In genomic region chr4:69973566-69973965, GRCm38 (mm10) we compare ENCODE assay signal across 19 mouse cellular contexts.
DNase-seq lines count a peak whose midpoint lies in the region; ATAC-seq and TF ChIP-seq lines count a peak whose summit lies in the region.
"Had no signal": no experiment of that assay in that cellular context is flagged by ENCODE, and none has a peak within 500 bp of the region (broad histone marks: within the 10 kb centered on the region; RNA-seq: fewer than 3 reads in every experiment).

No protein-coding gene starts in this region.

- no peaks in the 10 kb centered on the region; the same call in 1 of the 2 replicates for H3K4me1 ChIP-seq in forebrain, embryonic 12.5 days
- H3K4me1 ChIP-seq in forebrain, embryonic 15.5 days, result 0 out of 2 replicates have a peak, but pooled peaks cover 3% of the 10 kb centered on the region
- 0 out of 2 replicates have a peak, but pooled peaks cover 6% of the 10 kb centered on the region for H3K4me1 ChIP-seq in midbrain, embryonic 13.5 days (replicated peaks)
- no peaks in the 10 kb centered on the region for H3K4me1 ChIP-seq in midbrain, postnatal 0 days (ENCODE audit: insufficient read depth, low read length)
- H3K4me1 ChIP-seq: embryonic facial prominence, embryonic 13.5 days; heart, embryonic 12.5 days had no signal

- ATAC-seq in forebrain, embryonic 12.5 days (ENCODE audit: low FRiP score), result peak; percentile 24; the same call in 1 of the 2 replicates
- no peak for ATAC-seq in forebrain, embryonic 15.5 days (replicated peaks)
- ATAC-seq in midbrain, embryonic 13.5 days, result peak; percentile 56
- ATAC-seq in midbrain, postnatal 0 days (ENCODE audit: low FRiP score), result no peak
- ATAC-seq: hindbrain, embryonic 16.5 days; inflammation-experienced regulatory T-cells, adult 6 months; intestine, postnatal 0 days; Patski had no signal

- no peak overlapping the region for H3K9ac ChIP-seq in forebrain, embryonic 12.5 days
- H3K9ac ChIP-seq in forebrain, embryonic 15.5 days (replicated peaks), result no peak overlapping the region
- no peak overlapping the region for H3K9ac ChIP-seq in midbrain, embryonic 13.5 days (replicated peaks)
- H3K9ac ChIP-seq in midbrain, postnatal 0 days (replicated peaks; ENCODE audit: low read length, poor library complexity, severe bottlenecking), result no peak overlapping the region
- H3K9ac ChIP-seq: embryonic facial prominence, embryonic 13.5 days; heart, embryonic 12.5 days had no signal

- H3K9me3 ChIP-seq in forebrain, embryonic 12.5 days, result peaks cover 3% of the 10 kb centered on the region; the same call in 1 of the 2 replicates
- no peaks in the 10 kb centered on the region for H3K9me3 ChIP-seq in forebrain, embryonic 15.5 days
- H3K9me3 ChIP-seq in midbrain, embryonic 13.5 days, result no peaks in the 10 kb centered on the region
- H3K9me3 ChIP-seq in midbrain, postnatal 0 days (ENCODE audit: low read length), result no peaks in the 10 kb centered on the region
- H3K9me3 ChIP-seq: embryonic facial prominence, embryonic 13.5 days had no signal

- no peak for DNase-seq in midbrain, postnatal 0 days (ENCODE audit: low spot score)
- peak; percentile 49 for DNase-seq in brain, embryonic 14.5 days (ENCODE audit: low read depth)
- no peak for DNase-seq in cerebellum, adult 9-10 months
- DNase-seq: adrenal gland, adult 2 months; adrenal gland, postnatal 25 days; cerebellum, adult 2 months; cerebellum, postnatal 14 days; gastrocnemius, postnatal 14 days; heart, postnatal 36 days had no signal

- TF ChIP-seq POLR2A in brain, embryonic 14.5 days (IDR thresholded peaks at IDR 0.05; ENCODE audit: borderline replicate concordance, extremely low read depth, insufficient read depth, insufficient read length, poor library complexity, severe bottlenecking), result no peak

- H3K4me2 ChIP-seq in forebrain, embryonic 12.5 days, result no peak overlapping the region
- no peak overlapping the region for H3K4me2 ChIP-seq in forebrain, embryonic 15.5 days (replicated peaks)
- no peak overlapping the region for H3K4me2 ChIP-seq in midbrain, embryonic 13.5 days (replicated peaks)
- no peak overlapping the region for H3K4me2 ChIP-seq in midbrain, postnatal 0 days (ENCODE audit: low read depth, low read length, poor library complexity, severe bottlenecking)
- H3K4me2 ChIP-seq: embryonic facial prominence, embryonic 13.5 days; heart, embryonic 12.5 days had no signal

- WGBS in forebrain, embryonic 12.5 days, result 18% methylated on average over 6 of the region's 6 CpGs
- 15% methylated on average over 6 of the region's 6 CpGs for WGBS in forebrain, embryonic 15.5 days
- WGBS in midbrain, embryonic 13.5 days, result 46% methylated on average over 6 of the region's 6 CpGs
- WGBS in midbrain, postnatal 0 days, result 50% methylated on average over 6 of the region's 6 CpGs

- H3K4me3 ChIP-seq in forebrain, embryonic 12.5 days (replicated peaks), result no peak overlapping the region
- no peak overlapping the region for H3K4me3 ChIP-seq in forebrain, embryonic 15.5 days
- H3K4me3 ChIP-seq in midbrain, embryonic 13.5 days (replicated peaks), result no peak overlapping the region
- H3K4me3 ChIP-seq in midbrain, postnatal 0 days (ENCODE audit: low read depth, low read length), result no peak overlapping the region
- H3K4me3 ChIP-seq: embryonic facial prominence, embryonic 13.5 days; heart, embryonic 12.5 days had no signal

- H3K27ac ChIP-seq in forebrain, embryonic 12.5 days, result no peak overlapping the region
- H3K27ac ChIP-seq in forebrain, embryonic 15.5 days (replicated peaks), result no peak overlapping the region
- H3K27ac ChIP-seq in midbrain, embryonic 13.5 days, result no peak overlapping the region
- H3K27ac ChIP-seq in midbrain, postnatal 0 days (ENCODE audit: low read depth, low read length), result no peak overlapping the region
- H3K27ac ChIP-seq: embryonic facial prominence, embryonic 13.5 days had no signal

- no peak for TF ChIP-seq CTCF in midbrain, postnatal 0 days (IDR thresholded peaks at IDR 0.05)
- no peak for TF ChIP-seq CTCF in brain, embryonic 14.5 days (IDR thresholded peaks at IDR 0.05; ENCODE audit: borderline replicate concordance, extremely low read depth, insufficient read depth, insufficient read length)

- H3K36me3 ChIP-seq in forebrain, embryonic 12.5 days (replicated peaks), result no peaks in the 10 kb centered on the region
- no peaks in the 10 kb centered on the region for H3K36me3 ChIP-seq in forebrain, embryonic 15.5 days
- H3K36me3 ChIP-seq in midbrain, embryonic 13.5 days, result no peaks in the 10 kb centered on the region
- no peaks in the 10 kb centered on the region for H3K36me3 ChIP-seq in midbrain, postnatal 0 days (ENCODE audit: insufficient read depth, low read length)
- H3K36me3 ChIP-seq: embryonic facial prominence, embryonic 13.5 days; heart, embryonic 12.5 days had no signal

- peaks cover 7% of the 10 kb centered on the region; the same call in 1 of the 2 replicates for H3K27me3 ChIP-seq in forebrain, embryonic 12.5 days
- no peaks in the 10 kb centered on the region for H3K27me3 ChIP-seq in forebrain, embryonic 15.5 days
- no peaks in the 10 kb centered on the region for H3K27me3 ChIP-seq in midbrain, embryonic 13.5 days
- H3K27me3 ChIP-seq in midbrain, postnatal 0 days (ENCODE audit: insufficient read depth, low read length), result no peaks in the 10 kb centered on the region
- H3K27me3 ChIP-seq: CH12.LX; embryonic facial prominence, embryonic 13.5 days; heart, embryonic 12.5 days; Patski had no signal

Comparison
In these comparisons a context has a peak if more than half of its experiments do, and no peak if none do; other contexts are left out.
1. ATAC-seq: peak in forebrain, embryonic 12.5 days (single experiment) and midbrain, embryonic 13.5 days (single experiment); none in forebrain, embryonic 15.5 days (single experiment) and midbrain, postnatal 0 days (single experiment).